Mouse (Mus musculus) left cerebral cortex, adult 11 months (tissue): ENCODE measurements at regions not wholly inside any gene's neighbourhood (a gene's known extent, or its start where the extent isn't known, plus 50 kb on each side); places are given as distances from the start of the nearest gene placed in this dataset.

Experiments
- DNase-seq: peaks from one replicate; pipeline ENCODE4 v3.0.0; 2022; ENCODE audit warnings: low spot score

DNA sequence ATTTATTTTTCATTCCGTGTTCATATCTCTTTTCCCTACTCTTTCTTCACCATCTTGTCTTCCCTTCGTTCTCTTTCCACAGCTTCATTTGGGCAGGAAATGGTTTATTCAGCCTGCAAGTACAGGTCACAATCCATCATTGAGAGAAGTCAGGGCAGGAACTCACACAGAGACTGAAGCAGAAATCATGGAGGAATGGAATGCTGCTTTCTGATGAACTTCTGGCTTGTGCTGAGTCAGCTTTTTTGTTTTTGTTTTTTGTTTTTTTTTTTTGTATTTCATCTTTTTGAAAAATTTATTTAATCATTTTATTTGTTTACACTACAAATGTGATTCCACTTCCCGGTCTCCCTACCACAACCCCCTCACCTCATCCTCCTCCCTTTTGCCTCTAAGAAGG lies 51.2 kb upstream of the Suclg2 start:
- no peak for DNase-seq

DNA sequence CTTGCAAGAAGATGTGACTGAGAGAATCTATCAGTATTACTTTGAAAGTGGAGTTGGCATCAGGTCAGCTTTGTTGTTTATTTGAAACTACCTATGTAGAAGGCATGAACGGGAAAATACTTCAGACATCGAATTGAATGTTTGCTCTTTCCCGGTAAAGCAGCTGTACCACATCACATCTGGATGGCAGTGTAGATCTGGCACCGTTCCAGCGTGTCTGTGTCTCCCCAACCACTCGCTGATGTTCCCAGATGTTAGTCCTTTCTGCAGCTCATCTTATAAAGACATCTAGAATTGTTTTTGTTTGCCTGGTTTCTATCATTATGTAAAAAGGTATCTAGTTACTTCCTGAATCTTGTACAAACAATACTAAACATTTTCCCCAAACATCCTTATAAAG lies 83.1 kb upstream of the Suclg2 start:
- no peak for DNase-seq

DNA sequence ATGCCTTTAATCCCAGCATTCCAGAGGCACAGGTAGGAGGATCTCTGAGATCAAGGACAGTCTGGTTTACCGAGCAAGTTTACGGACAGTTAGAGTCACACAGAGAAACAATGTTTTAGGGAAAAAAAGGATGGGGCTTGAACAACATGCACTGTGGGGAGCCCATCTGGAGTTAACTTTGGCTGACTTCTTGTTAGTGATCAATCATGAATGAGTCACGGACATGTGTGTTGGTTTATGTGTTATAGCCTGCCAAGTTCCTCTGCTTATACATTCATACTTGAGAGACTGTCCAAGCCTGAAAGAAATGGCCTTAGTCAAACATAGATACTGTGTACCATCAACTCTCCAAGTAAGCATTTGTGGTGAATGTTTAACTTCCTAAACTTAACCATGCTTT lies 122.9 kb upstream of the Suclg2 start:
- no peak for DNase-seq

DNA sequence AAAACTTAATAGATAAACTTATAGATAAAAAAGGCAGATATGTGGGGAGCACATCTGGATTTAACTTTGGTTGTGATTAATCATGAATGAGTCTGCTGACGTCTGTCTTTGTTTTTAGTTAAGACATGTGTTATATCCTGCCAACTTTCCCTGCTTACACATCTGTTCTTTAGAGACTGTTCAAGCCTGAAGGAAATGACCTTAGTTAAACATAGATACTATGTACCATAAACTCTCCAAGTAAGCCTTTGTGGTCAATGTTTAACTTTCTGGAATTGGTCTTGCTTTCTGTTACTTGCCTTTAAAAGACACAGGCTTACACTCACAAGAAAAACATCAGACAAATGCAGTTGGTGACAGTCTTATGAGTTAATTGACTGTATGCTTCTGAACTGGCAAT lies 127.9 kb upstream of the Suclg2 start:
- DNase-seq = no peak

DNA sequence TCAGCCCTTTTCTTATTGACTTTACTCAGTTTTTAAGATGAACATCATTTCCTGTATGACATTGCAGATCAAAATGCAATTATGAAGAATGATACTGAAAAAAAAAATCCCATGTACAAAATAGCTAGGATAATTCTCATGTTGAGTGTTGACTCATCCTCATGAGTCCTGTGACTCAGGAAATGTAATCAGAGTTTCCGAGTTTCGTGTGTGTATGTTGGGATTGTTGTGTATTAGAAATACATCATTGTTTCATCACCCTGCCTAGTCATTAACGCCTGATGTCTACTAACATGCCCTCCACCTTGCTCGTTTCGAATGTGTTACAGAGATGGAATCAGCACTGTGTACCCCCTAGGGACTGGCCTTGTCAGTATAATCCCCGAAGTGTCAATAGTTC lies 156.9 kb upstream of the Suclg2 start:
- DNase-seq = no peak

DNA sequence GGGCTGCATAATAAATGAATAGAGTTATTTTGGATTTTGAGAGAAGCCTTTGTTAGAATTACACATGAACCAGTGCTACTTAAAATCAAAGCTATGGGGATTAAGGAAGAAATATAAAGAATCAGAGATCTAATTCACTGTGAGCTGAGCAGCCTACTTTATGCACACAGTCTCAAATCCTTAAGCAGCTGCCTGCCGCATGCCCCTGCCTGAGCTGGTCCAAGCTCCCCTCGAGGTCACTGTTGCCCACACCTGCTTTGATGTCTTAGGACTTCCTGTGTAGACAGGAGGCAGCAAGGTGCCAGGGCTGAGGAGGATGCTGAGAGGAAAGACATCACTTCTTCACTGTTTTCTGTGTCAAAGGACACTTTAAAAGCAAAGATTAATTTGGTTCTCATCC lies 157.7 kb upstream of the Suclg2 start:
- no peak for DNase-seq

DNA sequence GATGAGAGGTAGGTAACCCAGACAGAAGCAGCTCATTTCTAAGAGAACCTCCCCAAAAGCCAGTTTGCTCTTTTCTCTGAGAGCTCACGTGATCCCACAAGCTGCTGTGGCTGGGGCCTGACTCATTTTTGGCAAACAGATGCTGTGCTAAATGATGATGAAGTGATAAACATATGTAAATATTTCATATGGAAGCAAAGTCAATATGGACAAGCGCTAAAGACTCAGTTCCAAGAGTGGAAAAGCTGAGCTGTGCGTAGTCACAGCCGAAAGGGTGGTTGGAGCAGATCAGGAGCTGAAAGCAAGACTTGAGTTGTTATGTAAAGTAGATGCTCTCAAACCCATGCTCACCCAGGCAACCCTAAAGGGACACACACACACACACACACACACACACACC lies 168.0 kb upstream of the Suclg2 start:
- no peak for DNase-seq

DNA sequence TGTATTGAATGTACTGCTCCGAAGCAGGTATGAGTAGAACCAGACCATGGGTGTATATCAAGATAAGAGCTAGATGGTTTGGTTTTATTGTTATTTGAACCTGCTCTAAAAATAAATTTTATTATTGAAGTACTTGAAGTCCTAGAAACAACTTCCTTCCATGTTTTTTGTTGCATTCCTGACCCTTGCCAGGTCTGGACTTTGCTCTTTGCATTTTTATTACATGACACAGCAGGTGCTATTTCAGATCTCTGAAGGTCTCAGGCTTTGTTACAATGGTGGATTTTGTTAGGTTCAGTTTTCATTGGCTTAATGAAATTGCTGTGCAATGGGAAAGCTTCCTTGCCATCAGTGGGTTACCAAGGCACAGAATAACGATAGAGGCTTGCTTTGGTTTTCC lies 184.0 kb upstream of the Suclg2 start:
- no peak for DNase-seq

DNA sequence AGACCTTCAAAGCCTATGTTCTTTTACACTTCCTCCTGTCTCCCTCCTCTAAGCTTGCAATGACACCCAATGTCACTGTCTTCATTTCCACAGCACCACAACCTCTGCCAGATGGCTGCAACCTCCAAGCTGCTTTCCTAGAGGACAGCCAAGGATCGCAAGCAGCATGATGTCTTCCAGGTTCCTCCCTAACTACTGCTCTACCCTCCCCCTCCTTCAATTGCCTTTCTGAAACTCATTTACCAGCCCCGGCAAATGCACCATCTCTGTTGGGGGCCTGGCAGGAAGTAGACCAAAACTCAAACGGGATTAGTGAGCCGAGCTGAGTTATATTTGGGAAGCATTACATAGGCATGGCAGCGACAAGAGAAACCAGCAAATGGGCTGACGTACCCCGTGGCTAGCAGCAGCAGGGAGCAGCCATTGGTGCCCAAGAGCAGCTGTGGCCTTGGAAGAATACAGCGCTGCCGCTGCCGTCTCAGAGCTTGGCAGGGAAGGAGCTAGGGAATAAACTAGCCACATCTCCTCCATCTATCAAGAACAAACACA lies 185.6 kb upstream of the Suclg2 start:
- DNase-seq = no peak

DNA sequence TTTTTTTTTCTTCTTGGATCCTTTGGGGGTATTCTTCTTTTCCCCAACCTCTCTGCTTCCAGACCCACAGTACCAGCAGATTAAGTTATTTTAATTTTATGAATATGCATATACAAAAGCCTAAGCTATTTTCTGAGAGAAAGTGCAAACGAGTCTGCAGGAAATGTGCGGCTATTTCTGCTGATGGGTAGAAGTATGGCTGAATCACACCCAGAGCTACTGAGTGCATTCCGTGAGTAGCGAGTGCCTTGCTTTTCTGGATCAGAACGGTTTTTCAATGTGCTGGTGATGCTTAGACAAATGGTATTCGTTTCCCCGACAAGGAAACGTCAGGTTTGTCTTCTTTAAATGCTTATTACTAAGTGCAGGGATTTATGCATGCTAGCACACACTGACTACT lies 186.5 kb upstream of the Suclg2 start:
- no peak for DNase-seq

DNA sequence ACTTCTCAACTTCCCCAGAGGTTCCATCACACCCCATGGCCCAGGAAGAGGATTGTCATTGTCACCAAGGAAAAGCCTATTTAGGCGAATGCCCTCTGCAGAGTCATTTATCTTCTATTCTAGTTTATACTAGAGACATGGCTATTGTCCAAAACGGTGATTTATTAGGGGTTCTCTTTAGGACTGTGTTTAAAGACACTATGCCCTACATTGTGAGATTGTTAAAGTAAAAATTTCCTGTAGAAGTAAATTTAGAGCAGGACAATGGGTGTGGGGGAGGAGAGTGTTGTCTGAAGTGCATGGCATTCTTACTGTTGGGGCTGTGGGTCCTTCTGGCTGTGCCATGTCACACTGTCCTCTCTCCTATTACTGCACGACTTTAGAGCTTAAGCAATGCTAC lies 191.2 kb upstream of the Fam19a1 start:
- DNase-seq = no peak

DNA sequence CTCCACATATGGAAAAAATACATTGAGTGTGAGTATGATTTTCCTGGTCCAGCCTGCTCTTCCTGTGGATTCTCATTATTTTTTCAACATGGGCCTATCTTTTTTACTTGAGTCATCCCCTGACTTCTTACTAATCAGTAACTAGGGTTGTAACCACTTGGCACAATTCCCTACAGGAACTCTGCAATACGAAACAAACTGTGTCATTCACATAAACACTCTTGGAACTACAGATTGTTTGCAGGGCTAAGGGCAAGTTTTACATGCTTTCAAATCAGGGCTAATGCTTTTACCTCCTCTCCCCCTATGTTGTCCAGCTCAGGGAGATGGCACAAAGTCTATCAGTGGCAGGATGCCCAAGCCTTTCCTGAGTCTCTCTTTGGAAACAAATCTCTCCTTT lies 178.4 kb upstream of the Fam19a1 start:
- no peak for DNase-seq

DNA sequence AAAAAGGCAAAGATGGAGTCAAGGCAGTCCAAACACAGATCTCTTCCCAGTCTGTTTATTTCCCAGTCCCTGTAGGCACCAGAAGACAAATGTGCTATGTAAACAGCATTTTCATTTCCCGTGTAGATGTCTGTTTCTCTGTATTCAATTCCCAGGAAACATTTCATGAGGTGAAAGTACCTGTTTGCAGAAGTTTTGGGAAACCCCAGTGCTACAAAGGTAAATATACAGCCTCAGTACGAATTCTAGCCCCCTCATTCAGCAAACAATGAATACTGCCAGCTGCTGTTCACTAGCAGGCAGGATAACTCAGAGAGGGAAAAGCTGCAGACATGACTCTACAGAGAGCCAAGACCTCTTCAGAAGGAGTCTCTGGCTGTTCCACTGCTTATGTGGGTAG lies 176.4 kb upstream of the Fam19a1 start:
- no peak for DNase-seq

DNA sequence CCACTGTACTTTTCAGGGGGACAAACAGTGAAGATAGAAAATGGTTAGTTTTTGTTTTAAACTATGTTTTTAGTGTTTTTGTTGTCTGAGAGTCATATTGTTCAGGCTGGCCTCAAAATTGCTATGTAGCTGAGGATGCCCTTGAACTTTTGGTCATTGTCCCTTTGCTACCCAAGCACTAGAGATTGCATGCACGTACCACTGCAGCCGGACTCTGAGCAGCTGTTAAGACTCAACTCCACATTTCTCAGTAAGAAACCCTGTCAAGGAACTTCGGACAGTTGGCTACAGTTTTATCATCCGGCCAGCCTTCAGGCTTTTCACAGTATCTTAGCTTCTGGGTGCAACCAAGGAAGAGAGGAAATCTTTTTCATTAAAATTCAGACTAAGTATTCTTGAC lies 173.9 kb upstream of the Fam19a1 start:
- no peak for DNase-seq

DNA sequence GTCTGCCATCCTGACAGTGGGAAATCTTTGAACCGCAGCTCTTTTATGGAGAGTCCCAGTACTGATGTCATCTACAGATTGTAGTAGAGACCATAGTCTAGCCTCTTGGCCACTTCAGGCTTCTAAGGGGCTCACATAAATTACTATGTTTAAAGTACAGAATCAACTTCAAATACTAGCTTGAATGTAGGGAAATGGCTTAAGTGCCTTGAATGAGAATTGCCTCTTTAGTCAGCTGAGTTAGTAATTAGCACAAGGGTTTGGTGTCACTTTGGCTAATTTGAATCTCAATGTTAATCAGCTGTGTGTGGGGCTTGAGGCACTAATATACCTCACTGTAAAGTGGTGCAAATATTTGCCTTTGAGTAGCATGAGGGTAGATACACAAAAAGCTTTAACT lies 152.2 kb upstream of the Fam19a1 start:
- no peak for DNase-seq

DNA sequence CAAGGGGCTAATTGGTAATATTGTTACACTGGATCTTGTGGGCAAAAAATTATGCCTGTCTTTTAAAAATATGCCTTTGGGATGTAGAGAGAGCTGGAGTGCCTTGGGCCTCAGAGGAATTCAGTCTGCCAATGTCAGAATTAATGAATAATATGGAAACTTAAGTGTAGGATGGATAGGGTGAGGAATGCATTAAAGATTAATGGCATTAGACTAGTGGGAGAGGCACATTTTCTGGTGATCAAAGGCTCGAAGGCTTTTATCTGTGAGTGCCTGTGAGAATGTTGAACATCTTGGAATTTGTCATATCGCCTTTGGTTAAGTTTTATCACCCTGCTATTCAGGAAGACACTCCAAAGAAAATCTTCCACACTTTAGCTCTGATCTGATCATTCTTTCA lies 146.7 kb upstream of the Fam19a1 start:
- no peak for DNase-seq

DNA sequence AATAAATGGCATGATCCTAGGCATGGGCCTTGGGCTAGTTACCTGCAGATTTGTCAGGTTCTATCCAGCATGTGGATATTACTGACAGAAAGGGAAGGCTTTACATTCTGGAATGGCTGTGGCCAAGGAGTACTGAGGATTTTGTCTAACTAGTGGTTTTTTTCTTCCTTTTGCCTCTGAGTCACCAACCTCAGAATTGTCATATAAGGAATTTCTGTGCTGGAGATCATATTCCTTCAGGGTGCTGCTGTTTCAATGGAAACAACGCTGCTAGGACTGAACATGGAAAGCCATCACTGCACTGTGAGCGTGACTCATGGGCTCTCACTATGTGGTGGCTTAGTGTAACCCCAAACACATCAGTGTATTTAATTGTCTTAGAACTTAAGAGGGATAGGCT lies 137.0 kb upstream of the Fam19a1 start:
- DNase-seq = no peak

DNA sequence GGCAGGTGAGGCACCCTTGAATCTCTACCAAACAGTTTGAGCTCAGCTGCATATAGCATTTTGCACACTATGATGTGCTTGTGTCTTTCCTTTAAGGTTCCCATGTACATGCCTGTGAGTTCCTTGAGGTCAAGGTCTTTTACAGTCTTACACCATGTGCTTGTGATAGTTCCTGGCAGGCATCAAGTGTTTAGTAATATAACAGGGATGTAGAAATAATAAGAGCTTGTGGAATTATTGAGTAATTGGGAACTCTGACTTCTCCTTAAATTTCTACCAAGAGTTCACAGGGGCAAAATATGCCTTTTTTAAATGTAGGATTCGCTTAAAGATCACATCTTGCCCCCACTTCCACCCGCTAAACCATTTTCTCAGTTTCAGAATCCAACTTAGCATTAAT lies 115.9 kb upstream of the Fam19a1 start:
- no peak for DNase-seq

DNA sequence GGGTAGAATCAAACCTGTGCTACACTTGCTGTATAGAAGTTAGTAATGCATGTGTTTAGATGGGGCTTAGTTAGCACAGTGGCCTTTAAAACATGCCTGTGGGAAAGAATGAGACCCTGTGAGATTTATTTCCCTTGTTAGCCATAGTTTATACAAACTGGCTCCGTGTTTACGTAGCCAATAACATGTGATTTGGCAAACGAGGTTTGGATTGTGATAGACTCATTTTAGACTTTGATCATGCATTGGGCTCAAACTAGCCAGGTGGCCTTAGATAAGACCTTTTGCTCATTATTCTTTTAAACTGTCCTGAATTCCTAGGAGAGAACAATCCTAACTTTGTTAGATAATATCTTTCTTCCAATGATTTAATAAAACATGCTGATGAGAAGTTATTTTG lies 115.2 kb upstream of the Fam19a1 start:
- DNase-seq = no peak

DNA sequence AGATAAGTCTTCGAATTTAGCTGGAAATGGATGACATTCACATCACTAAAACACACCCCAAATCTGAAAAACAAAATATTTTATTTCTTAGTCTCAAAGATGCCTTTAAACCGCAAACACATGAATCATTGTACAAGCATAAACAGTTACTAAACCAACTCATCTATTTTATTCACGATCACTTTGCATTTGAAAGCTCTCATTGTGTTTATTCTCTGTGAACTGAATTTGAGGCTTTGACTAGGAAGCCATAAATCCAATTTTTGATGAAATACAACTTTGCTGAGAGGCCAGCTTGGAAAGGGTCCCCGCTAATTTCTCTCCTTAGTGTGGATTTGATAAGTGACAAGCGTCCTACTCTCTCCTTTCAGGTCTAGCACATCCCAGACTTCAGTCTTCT lies 113.5 kb upstream of the Fam19a1 start:
- no peak for DNase-seq

DNA sequence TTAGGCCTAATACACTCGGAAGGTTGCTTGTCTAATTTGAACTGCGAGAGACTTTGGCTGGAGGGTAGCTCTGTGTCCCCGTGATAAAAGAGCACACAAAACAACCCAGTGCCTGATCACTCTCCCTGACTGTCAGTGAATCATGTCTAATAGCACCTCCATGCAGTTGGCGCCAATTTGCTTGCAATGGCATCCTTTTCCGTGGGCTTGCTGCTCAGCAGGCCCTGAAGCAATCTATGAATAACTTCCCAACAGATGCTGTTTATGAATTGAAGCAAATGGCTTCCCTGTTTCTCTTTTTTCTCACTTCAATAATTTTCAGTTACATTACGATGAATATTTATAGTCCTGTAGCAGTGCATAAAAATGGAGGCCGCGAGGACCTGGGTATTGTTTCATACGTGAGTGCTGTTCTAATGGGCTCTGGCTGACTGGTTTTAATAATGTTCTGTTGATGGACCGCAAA lies 112.9 kb upstream of the Fam19a1 start:
- peak; percentile 7 for DNase-seq

DNA sequence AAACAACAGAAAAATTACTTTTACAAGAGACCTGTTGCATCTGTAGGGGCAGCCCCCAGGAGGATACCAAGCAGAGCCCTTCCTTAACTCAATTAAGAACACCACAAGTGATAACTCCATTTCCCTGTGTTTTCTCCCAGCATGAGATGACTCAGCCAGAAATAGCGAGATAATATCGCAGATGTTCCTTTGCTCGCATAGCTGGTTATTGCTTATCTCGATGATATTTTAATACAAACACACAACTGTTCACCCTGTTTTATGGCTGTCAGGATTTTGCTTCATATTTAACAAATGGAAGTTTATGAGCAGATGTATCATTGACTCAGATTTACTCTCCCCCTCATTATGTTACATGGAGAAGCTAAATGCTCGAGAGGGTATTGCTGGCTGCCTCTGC lies 101.7 kb upstream of the Fam19a1 start:
- DNase-seq = no peak

DNA sequence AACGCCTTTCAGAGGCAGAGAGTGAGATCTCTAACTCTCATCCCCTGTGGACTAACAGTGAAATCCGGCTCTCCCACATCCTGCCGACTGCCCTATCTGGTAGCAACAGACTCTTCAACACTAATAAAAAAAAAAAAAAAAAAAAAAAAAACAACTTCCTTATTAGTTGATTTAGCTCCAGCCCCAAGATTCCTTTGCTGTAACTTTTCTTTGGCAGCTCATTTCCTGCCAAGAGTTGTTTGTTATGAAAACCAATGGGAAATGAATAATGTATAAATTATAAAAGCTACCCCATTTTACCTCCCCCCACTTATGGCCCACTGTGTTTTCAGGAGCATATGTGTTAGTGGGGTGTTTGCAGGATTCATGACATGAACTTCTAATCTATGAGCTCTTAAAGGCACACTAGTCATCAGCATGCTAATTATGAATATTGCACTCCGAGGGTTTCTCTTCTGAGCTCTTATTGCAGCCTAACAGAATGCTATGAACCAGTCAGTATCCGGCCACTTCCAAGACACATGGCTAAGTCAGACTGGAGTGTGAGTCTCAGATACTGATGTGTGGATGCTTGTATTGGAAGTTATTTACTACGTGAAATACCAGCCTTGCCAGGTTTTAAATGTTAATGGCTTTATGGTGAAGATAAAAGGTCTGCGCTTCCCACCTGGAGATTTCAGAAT lies 84.8 kb upstream of the Fam19a1 start:
- DNase-seq = no peak

DNA sequence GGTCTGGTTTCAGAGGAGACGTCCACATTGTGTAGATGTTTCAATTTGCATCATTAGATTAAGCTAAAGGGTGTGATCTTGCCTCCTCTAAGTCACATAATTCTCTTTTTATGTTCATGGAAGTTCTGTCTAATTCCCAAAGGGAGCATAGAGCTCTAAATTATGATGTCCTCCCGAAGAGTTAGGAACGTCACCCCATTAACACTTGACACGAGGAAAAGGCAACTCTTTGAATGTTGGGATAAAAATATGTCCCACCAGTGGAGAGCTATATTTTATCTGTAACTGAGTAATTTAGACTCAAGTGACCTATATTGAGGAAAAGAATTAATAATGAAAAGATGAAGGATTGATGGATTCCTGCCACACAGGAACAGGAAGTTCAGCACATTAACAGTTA lies 69.2 kb upstream of the Fam19a1 start:
- no peak for DNase-seq

DNA sequence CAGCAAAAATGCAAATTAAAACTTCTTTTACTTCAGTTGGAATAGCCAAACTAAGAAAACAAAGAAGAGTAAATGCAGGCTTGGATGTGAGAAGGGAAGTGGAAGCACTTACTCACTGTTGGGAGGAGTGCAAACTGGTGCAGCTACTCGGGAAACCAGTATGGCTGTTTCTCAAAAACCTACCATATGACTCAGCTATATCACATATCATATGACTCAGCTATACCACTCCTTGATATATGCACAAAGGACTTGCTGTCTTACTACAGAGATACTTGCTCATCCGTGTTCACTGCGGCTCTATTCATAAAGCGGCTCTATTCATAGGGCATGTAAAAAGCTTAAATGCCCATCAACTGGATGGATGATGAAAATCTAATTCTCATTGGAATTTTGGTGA lies 59.5 kb upstream of the Fam19a1 start:
- no peak for DNase-seq
